Mouse (Mus musculus): ENCODE measurements at regions not wholly inside any gene's neighbourhood (a gene's known extent, or its start where the extent isn't known, plus 50 kb on each side); places are given as distances from the start of the nearest gene placed in this dataset.

- DNase-seq: no peak
Measured at GRCm38 (mm10) chr6:96057011-96057410, 55.9 kb upstream of the Fam19a1 start.

GRCm38 (mm10) chr6:96057575-96058159 is 55.3 kb upstream of the Fam19a1 start:
- DNase-seq: no peak

DNA sequence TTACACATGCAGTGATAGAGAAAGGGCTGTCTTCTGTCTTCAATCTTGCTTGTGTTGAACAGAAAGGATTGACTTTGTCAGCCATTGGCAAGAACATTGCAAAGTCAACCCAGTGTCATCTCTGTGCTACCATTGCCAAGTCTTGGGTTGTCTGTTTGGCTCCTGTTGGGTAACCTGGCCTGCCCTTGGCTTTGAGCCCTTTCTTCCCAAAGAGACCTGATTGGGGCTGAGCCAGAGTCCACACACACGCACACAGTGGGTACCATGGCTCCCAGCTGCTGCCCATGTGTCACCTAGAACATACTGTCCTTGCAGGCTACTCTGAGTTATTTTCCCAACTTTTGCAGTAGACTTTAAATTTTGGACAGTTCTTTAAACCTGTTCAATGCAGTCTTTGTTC is 51.0 kb upstream of the Fam19a1 start:
- DNase-seq: peak in 1 of 2 experiments; percentile 17
